Mouse (Mus musculus): ENCODE measurements around the gene Cytl1. TPM values are rescaled to one million over a fixed set of nuclear protein-coding genes. Genes with fewer than 3 reads are reported as not detected.

Cytl1 gene
- polyA plus RNA-seq, 1 experiment from 2014 or later, result 2.2 TPM

DNA sequence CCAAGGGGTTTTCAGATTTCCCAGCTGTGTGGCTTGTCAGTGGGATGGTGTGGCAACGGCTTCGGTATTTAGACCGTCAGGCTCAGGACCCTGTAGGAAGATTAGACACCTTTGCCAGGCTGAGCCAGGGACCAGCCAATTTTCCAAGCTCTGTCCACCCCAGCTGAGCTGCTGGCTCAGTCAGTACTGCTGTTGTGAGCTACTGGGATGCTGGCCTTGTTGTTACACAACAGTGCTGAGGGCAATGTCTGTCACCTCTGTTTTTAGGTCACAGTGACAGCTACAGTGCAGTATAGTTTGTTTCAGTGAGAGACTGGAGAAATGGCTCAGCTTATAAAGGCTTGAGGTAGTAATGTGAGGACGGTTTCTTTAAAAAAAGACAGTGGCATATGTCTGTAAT is 38.7 kb downstream of the Cytl1 start:
- no peak for ATAC-seq (ENCODE audit: low FRiP score, low read depth)
- H3K4me1 ChIP-seq, result 0 out of 2 replicates have a peak, but pooled peaks cover 2% of the 10 kb centered on the region
- peaks cover 6% of the 10 kb centered on the region; the same call in 1 of the 2 replicates for H3K27me3 ChIP-seq (replicated peaks)
- 80% methylated on average over 4 of the region's 4 CpGs for WGBS
- no peak overlapping the region for H3K4me3 ChIP-seq
- peaks cover 6% of the 10 kb centered on the region; the same call in 1 of the 2 replicates for H3K9me3 ChIP-seq
- H3K36me3 ChIP-seq, result no peaks in the 10 kb centered on the region
- H3K27ac ChIP-seq, result no peak overlapping the region
- H3K9ac ChIP-seq, result no peak overlapping the region
- no peak overlapping the region for H3K4me2 ChIP-seq (replicated peaks)

DNA sequence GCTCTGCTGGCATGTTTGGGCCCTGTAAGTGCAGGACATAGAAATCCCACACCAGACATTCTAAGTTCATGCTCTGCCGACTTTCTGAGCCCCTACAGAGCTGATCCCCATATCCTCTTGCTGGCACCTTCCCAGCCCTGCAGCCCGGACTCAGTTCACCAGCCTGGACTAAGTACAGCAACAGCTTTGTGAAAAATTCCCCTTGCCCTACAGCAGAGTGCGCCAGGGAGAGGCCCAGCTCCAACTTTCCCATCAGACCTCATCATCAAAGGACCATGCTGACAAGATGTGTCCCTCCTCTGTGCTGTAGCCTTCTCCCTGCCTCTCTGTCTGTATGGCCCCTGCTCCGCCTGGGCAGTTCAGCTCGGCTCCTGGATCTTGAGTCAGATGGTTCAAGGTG is 40.4 kb downstream of the Cytl1 start:
- Histone ChIP-seq H3K27me3 (replicated peaks) (peaks cover 6% of the 10 kb centered on the region; the same call in 1 of the 2 replicates), H3K9ac (no peak overlapping the region), H3K4me1 (no peaks in the 10 kb centered on the region), H3K4me3 (no peak overlapping the region), H3K4me2 (replicated peaks) (no peak overlapping the region), H3K27ac (no peak overlapping the region), H3K9me3 (peaks cover 6% of the 10 kb centered on the region; the same call in 1 of the 2 replicates), H3K36me3 (no peaks in the 10 kb centered on the region)
- ATAC-seq (ENCODE audit: low FRiP score, low read depth), result no peak
- 47% methylated on average over 5 of the region's 5 CpGs for WGBS

DNA sequence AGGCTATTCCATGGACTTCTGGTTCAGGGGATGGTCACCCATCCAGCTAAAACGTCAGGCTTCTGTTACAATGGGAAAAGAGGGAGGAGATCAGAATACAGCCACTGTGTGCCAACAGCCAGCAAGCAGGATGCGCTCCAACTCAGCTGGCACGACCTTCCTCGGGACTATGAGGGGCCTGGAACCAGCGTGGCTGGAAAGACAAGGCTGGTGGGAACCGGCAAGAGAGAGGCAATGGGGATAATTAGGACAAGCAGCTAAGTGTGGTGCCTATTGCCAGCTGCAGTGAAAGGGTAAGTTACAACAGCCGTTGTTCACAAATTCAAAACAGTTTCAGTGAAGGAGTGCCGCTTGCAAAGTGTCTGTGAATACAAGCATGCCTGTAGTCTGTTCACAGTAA is 48.0 kb downstream of the Cytl1 start:
- Histone ChIP-seq H3K9me3 (no peaks in the 10 kb centered on the region), H3K27ac (no peak overlapping the region), H3K4me2 (replicated peaks) (no peak overlapping the region), H3K36me3 (no peaks in the 10 kb centered on the region), H3K27me3 (replicated peaks) (no peaks in the 10 kb centered on the region), H3K4me1 (no peaks in the 10 kb centered on the region), H3K4me3 (no peak overlapping the region), H3K9ac (no peak overlapping the region)
- WGBS, result 54% methylated on average over 8 of the region's 8 CpGs
- no peak for ATAC-seq (ENCODE audit: low FRiP score, low read depth)

DNA sequence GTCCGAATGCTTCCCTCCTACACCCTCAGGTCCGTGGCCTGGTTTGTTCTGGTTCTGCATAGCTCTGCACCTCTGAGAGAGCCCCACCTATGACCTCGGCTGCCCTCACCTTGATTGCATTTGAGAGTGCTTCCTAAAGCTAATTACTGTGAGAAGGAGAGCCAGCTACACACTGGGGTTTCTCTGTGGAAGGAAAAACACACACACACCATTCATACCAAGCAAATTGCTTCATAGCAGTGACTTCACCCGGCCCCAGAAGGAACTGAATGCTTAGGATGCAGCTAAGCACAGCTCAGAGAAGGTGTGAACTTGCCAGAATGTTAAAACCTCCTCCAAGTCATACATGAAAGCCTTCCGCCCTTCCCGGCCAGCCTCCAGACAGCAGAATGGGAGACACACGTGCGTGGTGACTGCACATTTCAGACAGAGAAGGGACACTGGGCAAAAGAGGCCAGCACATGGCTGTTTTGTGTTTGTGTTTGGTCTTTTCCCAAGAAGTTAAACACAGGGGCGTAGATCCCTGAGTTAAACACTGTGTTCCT is 49.6 kb downstream of the Cytl1 start:
- Histone ChIP-seq H3K4me3 (no peak overlapping the region), H3K4me2 (replicated peaks) (no peak overlapping the region), H3K9ac (no peak overlapping the region), H3K4me1 (no peaks in the 10 kb centered on the region), H3K9me3 (no peaks in the 10 kb centered on the region), H3K27me3 (replicated peaks) (no peaks in the 10 kb centered on the region), H3K27ac (no peak overlapping the region), H3K36me3 (no peaks in the 10 kb centered on the region)
- 85% methylated on average over 9 of the region's 9 CpGs for WGBS
- ATAC-seq (ENCODE audit: low FRiP score, low read depth), result no peak

Other genes with a start within 250 kb of the Cytl1 start
- 11.9 and 13.4 TPM in 2 replicates for gene Stk32b, start 18.3 kb upstream of the Cytl1 start, polyA plus RNA-seq (2016; fragmentation: Nextera tagmentation; extraction: Ambion mirVana)
- 38.8 and 50.5 TPM in 2 replicates for gene Msx1, start 89.1 kb downstream of the Cytl1 start, polyA plus RNA-seq (2016; fragmentation: Nextera tagmentation; extraction: Ambion mirVana)

Measured in neural tube, embryonic 12.5 days (tissue).